Mouse (Mus musculus): ENCODE measurements around the gene Aldh4a1.

Gene Aldh4a1

DNA sequence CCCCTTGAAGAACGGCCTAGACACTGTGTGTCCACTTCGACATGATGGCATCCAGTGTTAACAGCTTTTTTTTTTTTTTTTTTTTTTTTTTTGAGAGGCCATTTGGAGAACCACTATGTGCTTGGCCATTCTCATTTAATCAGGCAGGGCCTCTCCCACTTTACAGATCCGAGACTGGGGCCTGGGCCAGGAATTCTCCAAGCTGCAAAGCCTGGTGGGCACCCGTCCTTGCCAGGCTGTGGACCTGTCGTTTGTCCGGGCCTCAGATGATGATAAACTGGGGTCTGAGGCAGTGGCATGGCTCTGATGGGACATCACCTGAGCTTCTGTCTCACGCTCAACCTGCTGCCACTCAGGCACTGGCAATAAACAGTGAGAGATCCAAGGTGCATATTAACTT is 29.8 kb upstream of the Aldh4a1 start:
- no peak for DNase-seq

- DNase-seq: no peak
Observed at GRCm38 (mm10) chr4:139593383-139593782, 29.3 kb upstream of the Aldh4a1 start.

DNA sequence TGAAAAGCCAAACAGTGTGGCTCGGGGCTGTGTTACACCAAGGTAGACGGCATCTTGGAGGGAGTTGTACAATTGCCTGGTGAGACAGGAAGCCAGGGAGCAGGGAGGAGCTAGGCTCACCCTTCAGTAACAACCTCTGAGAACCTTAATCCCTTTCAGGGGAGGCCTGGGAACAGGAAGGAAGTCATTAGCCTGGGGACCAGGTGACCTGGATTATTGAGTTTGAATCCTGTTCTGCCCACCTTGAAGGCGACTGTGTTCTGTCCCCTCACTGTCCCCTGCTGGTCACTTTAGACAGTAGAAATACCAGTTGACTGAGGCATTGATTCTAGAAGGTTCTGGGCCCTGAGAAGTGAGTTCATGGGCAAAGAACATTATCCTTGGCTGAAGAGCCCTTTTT is 28.6 kb upstream of the Aldh4a1 start:
- DNase-seq: no peak

DNA sequence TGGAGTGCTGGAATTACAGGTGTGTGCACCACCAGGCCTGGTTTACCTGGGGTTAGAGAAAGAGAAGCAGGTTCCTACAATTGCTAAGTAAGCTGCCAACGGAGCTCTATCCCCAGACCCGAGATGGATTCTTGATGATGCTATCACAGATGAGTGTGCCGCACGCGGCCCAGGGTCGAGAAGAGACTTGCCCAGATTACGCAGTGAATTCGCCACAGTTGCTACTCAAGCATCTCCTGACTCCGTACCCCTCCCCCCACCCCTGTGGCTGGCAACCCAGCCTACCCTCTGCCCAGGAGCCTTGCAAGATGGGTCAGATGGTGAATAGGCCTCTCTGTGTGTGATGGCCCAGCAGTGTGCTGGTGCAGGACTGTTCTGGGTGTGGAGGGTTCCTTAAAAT is 26.0 kb upstream of the Aldh4a1 start:
- DNase-seq: no peak

DNA sequence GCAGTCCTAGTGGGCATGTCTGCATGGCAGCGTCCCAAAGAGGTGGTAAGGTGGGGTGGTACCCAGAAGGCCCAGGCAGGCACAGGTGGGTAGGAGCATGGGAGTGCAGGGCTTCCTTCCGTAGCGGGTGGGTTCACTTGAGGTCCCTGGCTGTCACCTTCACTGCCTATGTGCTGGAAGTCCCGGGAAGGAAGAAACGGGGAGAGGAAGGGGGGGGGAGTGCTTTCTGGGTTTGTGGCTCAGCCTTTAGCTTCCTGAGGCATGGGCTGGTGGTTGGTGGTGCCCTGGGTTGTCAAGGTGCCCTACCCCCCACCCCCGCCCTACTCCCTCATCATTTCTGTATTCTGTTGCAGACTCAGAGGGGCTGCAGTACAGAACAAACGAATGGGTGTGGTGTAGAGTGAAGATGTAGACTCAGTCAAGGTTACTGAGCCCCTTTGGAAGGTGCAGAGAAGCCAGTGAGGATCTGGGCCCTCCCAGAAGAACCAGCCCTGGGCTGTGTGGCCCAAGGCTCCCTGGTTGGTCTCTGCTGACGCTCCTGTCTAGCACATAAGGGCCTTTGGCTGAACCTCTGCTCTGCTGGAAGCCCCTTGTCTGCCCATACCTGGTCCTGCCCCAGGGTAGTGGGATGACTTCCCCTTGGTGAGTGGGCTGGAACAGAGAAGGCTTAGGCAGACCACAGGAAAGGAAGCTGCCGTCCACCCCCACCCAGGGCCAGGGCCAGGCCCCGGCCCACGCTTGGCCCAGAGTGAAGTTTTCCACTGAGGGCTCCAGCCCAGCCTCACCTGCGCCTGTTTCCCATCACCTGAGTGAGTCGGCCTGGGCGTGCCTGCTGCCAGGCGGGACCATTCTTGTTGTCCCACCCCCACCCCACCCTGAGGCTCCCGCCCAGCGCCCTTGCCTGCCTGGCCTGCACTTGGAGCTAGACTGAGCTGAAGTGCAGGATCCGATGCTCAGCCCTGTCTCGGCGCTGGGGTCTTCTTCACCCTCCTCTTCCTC is 25.1 kb upstream of the Aldh4a1 start:
- no peak for DNase-seq

- no peak for DNase-seq
Observed at GRCm38 (mm10) chr4:139598356-139598755, 24.3 kb upstream of the Aldh4a1 start.

GRCm38 (mm10) chr4:139598950-139599518 is 23.6 kb upstream of the Aldh4a1 start:
- DNase-seq: peak; percentile 93 to 96

- no peak for DNase-seq
Observed at GRCm38 (mm10) chr4:139601519-139602356, 20.9 kb upstream of the Aldh4a1 start.

GRCm38 (mm10) chr4:139602357-139603244 is 20.1 kb upstream of the Aldh4a1 start, which contains the start of gene Gm21969:
Gene Gm21969, plus strand, starts transcription at chr4:139603186.
- DNase-seq: peak; percentile 69 to 79

DNA sequence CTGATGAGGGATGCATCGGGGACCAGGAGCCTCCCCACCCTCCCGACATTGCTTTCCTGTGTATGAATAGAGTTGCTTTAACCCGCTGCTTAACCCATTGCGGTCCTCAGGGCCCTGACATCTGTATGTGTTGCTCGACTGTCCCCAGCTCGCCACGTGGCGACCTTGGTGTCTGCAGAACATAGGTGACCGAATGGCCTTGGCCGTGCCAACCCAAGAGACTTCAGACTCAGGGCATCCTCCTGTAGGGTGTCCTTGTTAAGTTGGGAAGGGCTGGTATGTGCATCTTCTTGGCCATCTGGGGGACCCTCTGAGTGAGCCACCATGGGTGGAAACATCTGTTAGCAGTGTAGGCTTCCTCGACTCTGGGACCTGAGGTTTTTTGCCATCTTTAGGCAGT is 17.4 kb upstream of the Aldh4a1 start:
- no peak for DNase-seq

DNA sequence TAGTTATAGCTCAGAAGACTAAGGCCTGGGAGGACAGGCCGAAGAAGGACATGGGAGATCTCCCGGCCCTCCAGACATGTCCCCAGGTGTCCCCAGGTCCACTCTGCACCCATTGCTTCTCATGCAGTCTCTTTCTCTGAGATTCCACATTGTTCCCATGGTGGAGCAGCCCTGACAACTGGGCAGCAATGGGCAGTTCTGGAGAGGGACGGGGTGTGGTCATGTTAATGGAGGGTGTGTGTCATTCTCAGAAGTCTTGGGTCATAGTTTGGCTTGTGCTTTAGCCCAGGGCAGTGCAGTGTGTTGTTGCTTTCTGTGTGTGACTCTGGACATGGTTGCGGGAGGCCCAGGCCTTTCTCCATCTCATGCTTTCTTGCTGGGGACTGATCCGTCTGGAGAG is 15.9 kb upstream of the Aldh4a1 start:
- DNase-seq: no peak

- no peak for DNase-seq
Observed at GRCm38 (mm10) chr4:139608975-139609374, 13.7 kb upstream of the Aldh4a1 start.

DNA sequence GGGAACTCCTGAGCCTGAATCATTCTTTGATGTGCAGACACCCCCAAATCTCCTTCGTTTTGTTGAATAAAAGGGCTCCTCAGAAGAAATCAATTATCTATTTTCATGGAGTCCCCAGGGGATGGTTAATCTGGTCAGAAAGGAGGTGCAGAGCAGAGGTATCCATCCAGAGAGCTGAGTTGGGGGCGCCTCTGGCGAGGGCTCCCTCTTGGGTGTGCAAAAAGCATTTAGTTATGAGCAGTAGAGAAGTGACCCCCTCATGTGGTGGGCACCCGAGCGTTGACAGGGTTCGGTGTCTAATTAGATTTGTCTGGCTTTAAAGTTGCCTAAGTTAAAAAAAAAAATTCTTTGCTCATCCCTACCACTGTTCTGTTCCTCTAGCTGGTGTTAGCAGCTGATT is 11.7 kb upstream of the Aldh4a1 start:
- no peak for DNase-seq

GRCm38 (mm10) chr4:139611542-139611953 is 11.1 kb upstream of the Aldh4a1 start:
- peak; percentile 90 for DNase-seq

GRCm38 (mm10) chr4:139614524-139615260 is 8.0 kb upstream of the Aldh4a1 start:
- no peak for DNase-seq

DNA sequence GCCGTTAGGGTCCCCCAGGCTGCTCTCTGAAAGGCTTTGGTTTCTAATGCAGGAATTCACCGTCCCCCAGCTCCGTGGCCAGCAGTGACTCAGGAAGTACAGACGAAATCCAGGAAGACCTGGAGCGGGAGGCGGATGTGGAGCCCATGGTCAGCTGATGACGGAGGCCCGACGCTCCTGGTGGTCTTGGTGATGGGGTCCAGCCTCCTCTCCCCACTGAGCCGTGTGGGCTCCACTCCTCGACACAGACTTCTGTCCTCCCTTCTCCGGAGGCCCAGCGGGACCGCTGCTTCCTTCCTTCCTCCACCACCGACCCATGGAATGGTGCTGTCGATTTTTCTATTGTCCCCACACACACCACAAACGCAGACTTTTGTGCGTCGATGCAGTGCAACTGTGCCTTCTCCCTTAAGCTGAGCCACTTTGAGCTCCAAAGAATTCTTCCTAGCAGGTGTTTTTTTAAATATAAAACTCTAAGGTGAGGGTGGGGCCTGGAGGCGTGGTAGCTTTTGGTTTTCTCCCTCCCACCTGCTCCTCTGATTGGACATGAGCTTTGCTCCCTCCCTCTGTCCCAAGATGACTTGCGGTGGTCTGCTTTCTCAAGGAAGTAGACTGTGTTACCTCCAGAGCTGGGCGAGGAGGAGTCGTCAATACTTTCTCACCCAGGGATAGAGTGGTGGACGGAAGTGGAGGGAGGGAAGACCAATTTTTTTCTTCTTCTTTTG is 6.2 kb upstream of the Aldh4a1 start:
- peak; percentile 69 to 72 for DNase-seq

- no peak for DNase-seq
Observed at GRCm38 (mm10) chr4:139617001-139617364, 5.7 kb upstream of the Aldh4a1 start.

DNA sequence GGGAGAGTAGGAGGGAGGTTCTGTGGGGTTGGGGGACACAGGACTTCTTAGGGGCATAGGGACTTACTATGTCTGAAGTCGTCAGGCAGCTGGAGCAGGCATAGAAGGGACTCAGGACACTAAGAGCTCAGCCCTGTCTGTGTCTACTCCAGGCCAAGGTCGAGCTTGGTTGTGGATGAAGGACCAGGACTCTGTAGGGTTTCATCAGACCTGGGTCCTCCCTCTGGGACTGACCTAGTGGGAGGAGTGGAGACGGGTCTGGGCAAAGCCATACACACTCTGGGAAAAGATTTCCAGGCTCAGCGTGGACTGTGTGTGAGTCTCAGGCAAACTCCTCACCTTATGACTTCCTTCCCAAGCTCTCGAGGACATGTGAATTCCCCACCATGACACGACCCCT is 2.9 kb upstream of the Aldh4a1 start:
- no peak for DNase-seq

- DNase-seq: no peak
Observed at GRCm38 (mm10) chr4:139623434-139624115, 909 bp downstream of the Aldh4a1 start.

- no peak for DNase-seq
Observed at GRCm38 (mm10) chr4:139624116-139624489, 1.4 kb downstream of the Aldh4a1 start.
